Mouse (Mus musculus) C2C12 (cell line): ENCODE data around the gene Grk2.

ENCODE experiments used
- CEBPB ChIP-seq: IDR thresholded peaks from one replicate; pipeline ENCODE4 v1.6.1; 2011; ENCODE audit warnings: low read depth, mild to moderate bottlenecking, control low read depth, moderate library complexity
- CTCF ChIP-seq: IDR thresholded peaks from one replicate; pipeline ENCODE4 v1.5.1; 2011; ENCODE audit not compliant: control insufficient read depth, insufficient read depth, insufficient read length
- FOSL1 ChIP-seq: IDR thresholded peaks from one replicate; pipeline ENCODE4 v1.8.0; 2011; ENCODE audit warnings: mild to moderate bottlenecking, low read length; ENCODE audit not compliant: poor library complexity, insufficient read depth, severe bottlenecking
- MAX ChIP-seq: IDR thresholded peaks from one replicate; pipeline ENCODE4 v1.6.1; 2011; ENCODE audit warnings: mild to moderate bottlenecking, control low read depth
- MYOD1 ChIP-seq: IDR thresholded peaks from one replicate; pipeline ENCODE4 v1.6.1; 2011; ENCODE audit warnings: low read depth; ENCODE audit not compliant: control insufficient read depth, insufficient read length
- MYOG ChIP-seq: IDR thresholded peaks from one replicate; pipeline ENCODE4 v1.6.1; 2011; ENCODE audit not compliant: control insufficient read depth, insufficient read length; ENCODE audit errors: extremely low read depth
- USF1 ChIP-seq: IDR thresholded peaks from one replicate; pipeline ENCODE4 v1.6.1; 2011; ENCODE audit warnings: low read depth, mild to moderate bottlenecking, control low read depth, moderate library complexity

DNA sequence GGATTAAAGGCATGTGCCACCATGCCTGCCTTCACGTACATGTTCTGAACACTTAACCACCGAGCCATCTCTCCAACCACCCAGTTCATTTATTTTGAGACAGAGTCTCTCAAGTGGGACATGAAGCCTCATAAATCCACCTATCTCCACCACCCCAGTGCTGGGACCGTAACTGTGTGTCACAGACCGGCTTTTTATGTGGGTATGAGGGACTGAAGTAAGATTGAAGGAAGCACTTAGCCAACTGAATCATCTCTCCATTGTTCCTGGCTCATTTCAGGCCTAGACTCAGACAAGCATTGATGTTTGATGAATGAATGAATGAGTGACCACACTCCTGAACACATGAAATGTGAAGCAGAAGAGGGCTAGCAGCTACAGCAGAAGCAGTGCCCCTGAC is 3.3 kb upstream of the Grk2 start:
- TF ChIP-seq CTCF (no peak), MAX (no peak), FOSL1 (no peak), USF1 (no peak), MYOD1 (no peak), MYOG (no peak), CEBPB (no peak)
